Comparison of ENCODE assay signal across 8 mouse cellular contexts in the genomic region with DNA sequence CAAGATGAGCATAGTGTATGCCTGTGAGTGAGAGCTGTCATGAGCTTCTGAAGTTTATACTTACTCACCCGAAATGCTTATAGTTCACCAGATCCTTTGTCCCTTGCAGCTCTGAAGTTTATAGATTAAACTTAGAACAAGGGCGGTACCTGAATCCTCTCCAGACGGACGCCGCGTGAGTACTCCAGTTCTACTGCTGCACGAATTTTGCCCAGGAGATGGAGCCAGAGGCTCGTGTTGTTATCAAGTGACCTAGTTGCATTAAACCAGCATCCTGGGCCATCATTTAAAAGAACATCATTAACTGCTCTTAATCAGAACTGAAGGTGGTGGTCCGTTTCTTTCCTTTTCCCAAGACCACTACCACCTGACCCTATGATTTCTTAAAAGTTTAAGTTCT. TPM values are rescaled to one million over a fixed set of nuclear protein-coding genes. Genes with fewer than 3 reads are reported as not detected.
DNase-seq lines count a peak whose midpoint lies in the region; TF ChIP-seq lines count a peak whose summit lies in the region.

No protein-coding gene starts in this region.

- H3K36me3 ChIP-seq in liver, adult 2 months (ENCODE audit: control insufficient read depth, insufficient read depth, low read length): peaks cover 49% of the 10 kb centered on the region
- peaks cover 41% of the 10 kb centered on the region for H3K36me3 ChIP-seq in thymus, adult 2 months (ENCODE audit: control insufficient read depth, insufficient read depth, low read length)

- H3K9ac ChIP-seq in liver, adult 2 months (ENCODE audit: low read depth, low read length): no peak overlapping the region

- DNase-seq in gastrocnemius, adult 2 months: peak; percentile 31
- DNase-seq in gastrocnemius, postnatal 4 days (ENCODE audit: low spot score in 2 of 2): no peak
- DNase-seq in liver, adult 2 months (ENCODE audit: extremely low read depth, low read depth, low spot score): peak; percentile 50
- no peak for DNase-seq in liver
- peak; percentile 21 for DNase-seq in brain, embryonic 14.5 days (ENCODE audit: low read depth)
- DNase-seq in lung, postnatal 36 days: peak; percentile 61
- DNase-seq in thymus, adult 2 months: no peak
- no peak for DNase-seq in cerebellum, adult 8-10 months

- no peak overlapping the region for H3K27ac ChIP-seq in gastrocnemius, adult 2 months
- H3K27ac ChIP-seq in liver, adult 2 months (replicated peaks; ENCODE audit: insufficient read depth, low read depth, low read length): no peak overlapping the region
- no peak overlapping the region for H3K27ac ChIP-seq in thymus, adult 2 months (ENCODE audit: control insufficient read depth, insufficient read depth, low read length)

- WGBS in liver, adult 2 months: 66% methylated on average over 9 of the region's 9 CpGs
- WGBS in thymus, adult 2 months: 94% methylated on average over 9 of the region's 9 CpGs

- no peak for TF ChIP-seq POLR2A in liver, adult 2 months (IDR thresholded peaks at IDR 0.05; ENCODE audit: extremely low read depth, insufficient read depth, low read length)
- no peak for TF ChIP-seq POLR2A in brain, embryonic 14.5 days (IDR thresholded peaks at IDR 0.05; ENCODE audit: borderline replicate concordance, extremely low read depth, insufficient read depth, insufficient read length, poor library complexity, severe bottlenecking)
- no peak for TF ChIP-seq POLR2A in thymus, adult 2 months (IDR thresholded peaks at IDR 0.05; ENCODE audit: control insufficient read depth, extremely low read depth, insufficient read depth, low read length, poor library complexity)

- intact Hi-C loops in gastrocnemius, adult 2 months (cut with DNase I): no loop called here

- no peak overlapping the region for H3K4me3 ChIP-seq in gastrocnemius, adult 2 months
- no peak overlapping the region for H3K4me3 ChIP-seq in liver, adult 2 months (ENCODE audit: insufficient read depth, low read depth, low read length)
- no peak overlapping the region for H3K4me3 ChIP-seq in thymus, adult 2 months (ENCODE audit: control insufficient read depth, insufficient read depth, low read length)

- H3K4me1 ChIP-seq in liver, adult 2 months (ENCODE audit: control insufficient read depth, insufficient read depth, low read length): no peaks in the 10 kb centered on the region; the same call in 1 of the 2 replicates
- no peaks in the 10 kb centered on the region for H3K4me1 ChIP-seq in thymus, adult 2 months (replicated peaks; ENCODE audit: control insufficient read depth, insufficient read depth, low read length)

- no peaks in the 10 kb centered on the region for H3K79me2 ChIP-seq in liver, adult 2 months (ENCODE audit: control insufficient read depth, insufficient read depth, low read length)

- H3K27me3 ChIP-seq in liver, adult 2 months (ENCODE audit: control insufficient read depth, insufficient read depth, low read length): no peaks in the 10 kb centered on the region
- H3K27me3 ChIP-seq in thymus, adult 2 months (ENCODE audit: control insufficient read depth, insufficient read depth, low read length): no peaks in the 10 kb centered on the region

- TF ChIP-seq CTCF in gastrocnemius, adult 2 months (IDR thresholded peaks at IDR 0.05): peak; percentile 39
- TF ChIP-seq CTCF in liver, adult 2 months (IDR thresholded peaks at IDR 0.05; ENCODE audit: low read depth, low read length): peak; percentile 47
- peak; percentile 27; the same call in 1 of the 2 replicates for TF ChIP-seq CTCF in brain, embryonic 14.5 days (IDR thresholded peaks at IDR 0.05; ENCODE audit: borderline replicate concordance, extremely low read depth, insufficient read depth, insufficient read length)
- no peak for TF ChIP-seq CTCF in thymus, adult 2 months (IDR thresholded peaks at IDR 0.05; ENCODE audit: borderline replicate concordance, control insufficient read depth, extremely low read depth, insufficient read depth, low read length, poor library complexity)

RNA-seq across cellular contexts. Expression of a gene that starts 10.7 kb away (rescaled TPM):
- total RNA-seq in gastrocnemius, adult 2 months (2021): 1 to 10 TPM; 8.8 to 9.2 TPM
- 10 to 100 TPM; 10.1 to 11.2 TPM for total RNA-seq in gastrocnemius, postnatal 4 days (2021)
- 1.3 and 1.8 TPM in 2 replicates for total RNA-seq in liver, adult 2 months (2014; rRNA removed)
- polyA plus RNA-seq in liver, adult 2 months (2012; rRNA removed): 1.8 and 2.3 TPM in 2 replicates
- 15.0 and 16.3 TPM in 2 replicates for polyA plus RNA-seq in brain, embryonic 14.5 days (2012; rRNA removed)
- polyA plus RNA-seq in thymus, adult 2 months (2012; rRNA removed): 6.2 and 6.3 TPM in 2 replicates

RNA-seq across cellular contexts. Expression of a gene that starts 29.8 kb away (rescaled TPM):
- not detected for total RNA-seq in gastrocnemius, adult 2 months (2021)
- total RNA-seq in gastrocnemius, postnatal 4 days (2021): under 1 TPM; 0.37 to 0.70 TPM
- not detected in 2 replicates for total RNA-seq in liver, adult 2 months (2014; rRNA removed)
- polyA plus RNA-seq in liver, adult 2 months (2012; rRNA removed): not detected in 2 replicates
- polyA plus RNA-seq in brain, embryonic 14.5 days (2012; rRNA removed): 0.21 and 0.30 TPM in 2 replicates
- 0.29 and 0.71 TPM in 2 replicates for polyA plus RNA-seq in thymus, adult 2 months (2012; rRNA removed)

Comparison
In these comparisons a context has a peak if more than half of its experiments do, and no peak if none do; other contexts are left out.
1. DNase-seq: peak in gastrocnemius, adult 2 months (single experiment), liver, adult 2 months (single experiment), brain, embryonic 14.5 days (single experiment) and lung, postnatal 36 days (single experiment); none in gastrocnemius, postnatal 4 days (0 of 2), liver (single experiment), thymus, adult 2 months (single experiment) and cerebellum, adult 8-10 months (single experiment).